Comparison of ENCODE assay signal across 8 mouse cellular contexts in genomic region chr6:145210816-145211338, GRCm38 (mm10). TPM values are rescaled to one million over a fixed set of nuclear protein-coding genes. Genes with fewer than 3 reads are reported as not detected.
A peak's percentile ranks its signal among the peaks of the same experiment; 100 is the strongest.
DNase-seq lines count a peak whose midpoint lies in the region; ATAC-seq and TF ChIP-seq lines count a peak whose summit lies in the region.

Gene Casc1 (minus strand): TSS chr6:145211005.
Gene Etfrf1 (plus strand): TSS chr6:145211134.

- peak within 1 kb of the TSS; percentile 74 for H3K4me2 ChIP-seq in forebrain, embryonic 12.5 days
- H3K4me2 ChIP-seq in heart, postnatal 0 days (ENCODE audit: low read depth, low read length) = peak within 1 kb of the TSS; percentile 63
- peak within 1 kb of the TSS; percentile 89 for H3K4me2 ChIP-seq in liver, embryonic 16.5 days (ENCODE audit: low read depth, low read length)
- peak within 1 kb of the TSS; percentile 85 for H3K4me2 ChIP-seq in neural tube, embryonic 13.5 days

- peak within 1 kb of the TSS; percentile 87 for H3K4me3 ChIP-seq in E14TG2a.4 (replicated peaks; ENCODE audit: low read length)
- peak within 1 kb of the TSS; percentile 71 for H3K4me3 ChIP-seq in forebrain, embryonic 12.5 days (replicated peaks)
- peak within 1 kb of the TSS; percentile 82 for H3K4me3 ChIP-seq in heart, postnatal 0 days (ENCODE audit: low read depth, low read length)
- peak within 1 kb of the TSS; percentile 80 for H3K4me3 ChIP-seq in liver, embryonic 16.5 days (ENCODE audit: low read depth, low read length)
- H3K4me3 ChIP-seq in neural tube, embryonic 13.5 days = peak within 1 kb of the TSS; percentile 73
- peak within 1 kb of the TSS; percentile 97 for H3K4me3 ChIP-seq in testis, adult 2 months (ENCODE audit: control insufficient read depth, low read depth, low read length)

- peak; percentile 96 for TF ChIP-seq POLR2A in testis, adult 2 months (IDR thresholded peaks at IDR 0.05; ENCODE audit: control insufficient read depth, low read depth, low read length)

- no peaks in the 10 kb centered on the region for H3K9me3 ChIP-seq in E14TG2a.4 (ENCODE audit: low read length)
- H3K9me3 ChIP-seq in forebrain, embryonic 12.5 days = no peaks in the 10 kb centered on the region
- H3K9me3 ChIP-seq in heart, postnatal 0 days (replicated peaks; ENCODE audit: control insufficient read depth, low read length) = no peaks in the 10 kb centered on the region
- H3K9me3 ChIP-seq in liver, embryonic 16.5 days (replicated peaks; ENCODE audit: control insufficient read depth, low read length) = no peaks in the 10 kb centered on the region
- H3K9me3 ChIP-seq in neural tube, embryonic 13.5 days = no peaks in the 10 kb centered on the region

- no peaks in the 10 kb centered on the region for H3K27me3 ChIP-seq in E14TG2a.4 (ENCODE audit: insufficient read depth, low read length)
- H3K27me3 ChIP-seq in forebrain, embryonic 12.5 days = no peaks in the 10 kb centered on the region
- no peaks in the 10 kb centered on the region for H3K27me3 ChIP-seq in heart, postnatal 0 days (ENCODE audit: control insufficient read depth, insufficient read depth, low read length)
- no peaks in the 10 kb centered on the region for H3K27me3 ChIP-seq in liver, embryonic 16.5 days (ENCODE audit: control insufficient read depth, insufficient read depth, low read depth, low read length)
- H3K27me3 ChIP-seq in neural tube, embryonic 13.5 days = no peaks in the 10 kb centered on the region
- no peaks in the 10 kb centered on the region for H3K27me3 ChIP-seq in testis, adult 2 months (ENCODE audit: control insufficient read depth, insufficient read depth, low read length)

- no peak for TF ChIP-seq CTCF in E14TG2a.4 (conservative IDR thresholded peaks at IDR 0.05; ENCODE audit: low read length)
- no peak for TF ChIP-seq CTCF in heart, postnatal 0 days (IDR thresholded peaks at IDR 0.05; ENCODE audit: low read depth)
- TF ChIP-seq CTCF in testis, adult 2 months (IDR thresholded peaks at IDR 0.05; ENCODE audit: control insufficient read depth, insufficient read depth, insufficient replicate concordance, low read depth, low read length) = no peak

- peaks cover 26% of the 10 kb centered on the region for H3K4me1 ChIP-seq in E14TG2a.4 (replicated peaks; ENCODE audit: low read depth, low read length)
- peaks cover 17% of the 10 kb centered on the region for H3K4me1 ChIP-seq in forebrain, embryonic 12.5 days
- H3K4me1 ChIP-seq in heart, postnatal 0 days (ENCODE audit: control insufficient read depth, insufficient read depth) = peaks cover 13% of the 10 kb centered on the region
- peaks cover 11% of the 10 kb centered on the region for H3K4me1 ChIP-seq in liver, embryonic 16.5 days (ENCODE audit: control insufficient read depth, low read depth, low read length)
- peaks cover 19% of the 10 kb centered on the region for H3K4me1 ChIP-seq in neural tube, embryonic 13.5 days (replicated peaks)
- H3K4me1 ChIP-seq in testis, adult 2 months (ENCODE audit: control insufficient read depth, insufficient read depth, low read length) = peaks cover 2% of the 10 kb centered on the region

- peak within 1 kb of the TSS; percentile 88 for H3K9ac ChIP-seq in forebrain, embryonic 12.5 days
- peak within 1 kb of the TSS; percentile 95 for H3K9ac ChIP-seq in heart, postnatal 0 days (replicated peaks; ENCODE audit: low read depth, low read length)
- H3K9ac ChIP-seq in liver, embryonic 16.5 days (ENCODE audit: low read depth, low read length) = peak within 1 kb of the TSS; percentile 89
- peak within 1 kb of the TSS; percentile 88 for H3K9ac ChIP-seq in neural tube, embryonic 13.5 days

- H3K27ac ChIP-seq in forebrain, embryonic 12.5 days = peak within 1 kb of the TSS; percentile 95
- peak within 1 kb of the TSS; percentile 100 for H3K27ac ChIP-seq in heart, postnatal 0 days (ENCODE audit: low read depth)
- H3K27ac ChIP-seq in liver, embryonic 16.5 days (ENCODE audit: low read length) = peak within 1 kb of the TSS; percentile 86
- peak within 1 kb of the TSS; percentile 95 for H3K27ac ChIP-seq in neural tube, embryonic 13.5 days (replicated peaks)
- H3K27ac ChIP-seq in testis, adult 2 months (ENCODE audit: control insufficient read depth, insufficient read depth, low read depth, low read length) = peak within 1 kb of the TSS; percentile 86

- peaks cover 24% of the 10 kb centered on the region for H3K36me3 ChIP-seq in E14TG2a.4 (ENCODE audit: insufficient read depth, low read length)
- H3K36me3 ChIP-seq in forebrain, embryonic 12.5 days (replicated peaks) = peaks cover 2% of the 10 kb centered on the region; the same call in 1 of the 2 replicates
- H3K36me3 ChIP-seq in heart, postnatal 0 days (replicated peaks; ENCODE audit: control insufficient read depth, insufficient read depth, low read length) = peaks cover 3% of the 10 kb centered on the region; the same call in 1 of the 2 replicates
- H3K36me3 ChIP-seq in liver, embryonic 16.5 days (ENCODE audit: control insufficient read depth, insufficient read depth) = peaks cover under 1% of the 10 kb centered on the region; the same call in 1 of the 2 replicates
- no peaks in the 10 kb centered on the region for H3K36me3 ChIP-seq in neural tube, embryonic 13.5 days
- no peaks in the 10 kb centered on the region for H3K36me3 ChIP-seq in testis, adult 2 months (ENCODE audit: control insufficient read depth, insufficient read depth, low read length)

- under 1% methylated on average over 36 of the region's 36 CpGs for WGBS in forebrain, embryonic 12.5 days
- WGBS in heart, postnatal 0 days = under 1% methylated on average over 35 of the region's 36 CpGs
- WGBS in liver, embryonic 16.5 days (ENCODE audit: insufficient replicate concordance) = 0% methylated on average over 36 of the region's 36 CpGs
- under 1% methylated on average over 36 of the region's 36 CpGs for WGBS in neural tube, embryonic 13.5 days

- ATAC-seq in forebrain, embryonic 12.5 days (ENCODE audit: low FRiP score) = peak; percentile 100
- ATAC-seq in heart, postnatal 0 days (ENCODE audit: insufficient read depth, low read depth) = peak; percentile 98
- ATAC-seq in liver, embryonic 16.5 days (ENCODE audit: low read depth) = peak; percentile 99
- ATAC-seq in neural tube, embryonic 13.5 days (ENCODE audit: low read depth) = peak; percentile 100

- TF ChIP-seq EP300 in heart, postnatal 0 days (IDR thresholded peaks at IDR 0.05; ENCODE audit: low read depth) = no peak

- peak; percentile 99 for DNase-seq in c-Kit-positive CD71-positive TER-119-positive erythroid progenitor cells, embryonic 14.5 days (ENCODE audit: low spot score)
- peak; percentile 100 for DNase-seq in heart, postnatal 0 days (ENCODE audit: low spot score)
- peak; percentile 99 for DNase-seq in kidney, postnatal 4 days

RNA-seq across cellular contexts. Expression of gene Casc1, which starts in this region (rescaled TPM):
- 0.82 and 0.89 TPM in 2 replicates for polyA plus RNA-seq in forebrain, embryonic 12.5 days (2016; fragmentation: Nextera tagmentation; extraction: Ambion mirVana)
- total RNA-seq in heart, postnatal 0 days (2014; rRNA removed; ENCODE audit: low replicate concordance) = 0.08 and 2.2 TPM in 2 replicates
- 0.42 and 0.51 TPM in 2 replicates for polyA plus RNA-seq in heart, postnatal 0 days (2015; fragmentation: Nextera tagmentation; extraction: Ambion mirVana)
- polyA plus RNA-seq in liver, embryonic 16.5 days (2015; fragmentation: Nextera tagmentation; extraction: Ambion mirVana) = 0.12 and 0.13 TPM in 2 replicates
- 0.60 and 0.87 TPM in 2 replicates for polyA plus RNA-seq in neural tube, embryonic 13.5 days (2015; fragmentation: Nextera tagmentation; extraction: Ambion mirVana)
- 33.6 and 37.0 TPM in 2 replicates for polyA plus RNA-seq in testis, adult 2 months (2012; rRNA removed)

RNA-seq across cellular contexts. Expression of gene Etfrf1, which starts in this region (rescaled TPM):
- polyA plus RNA-seq in forebrain, embryonic 12.5 days (2016; fragmentation: Nextera tagmentation; extraction: Ambion mirVana) = 33.8 and 34.0 TPM in 2 replicates
- 27.6 and 31.8 TPM in 2 replicates for total RNA-seq in heart, postnatal 0 days (2014; rRNA removed; ENCODE audit: low replicate concordance)
- 86.9 and 99.7 TPM in 2 replicates for polyA plus RNA-seq in heart, postnatal 0 days (2015; fragmentation: Nextera tagmentation; extraction: Ambion mirVana)
- 18.6 and 19.9 TPM in 2 replicates for polyA plus RNA-seq in liver, embryonic 16.5 days (2015; fragmentation: Nextera tagmentation; extraction: Ambion mirVana)
- polyA plus RNA-seq in neural tube, embryonic 13.5 days (2015; fragmentation: Nextera tagmentation; extraction: Ambion mirVana) = 29.0 and 29.6 TPM in 2 replicates
- 4.9 and 6.3 TPM in 2 replicates for polyA plus RNA-seq in testis, adult 2 months (2012; rRNA removed)

Comparison
In these comparisons a context has a peak if more than half of its experiments do, and no peak if none do; other contexts are left out.
1. Peak in every context shown above with its lines: DNase-seq, ATAC-seq, H3K4me3 ChIP-seq and H3K27ac ChIP-seq.
2. RNA of gene Casc1 (polyA plus RNA-seq): 33.6 to 37.0 TPM in testis, adult 2 months; 0.82 to 0.89 TPM in forebrain, embryonic 12.5 days, 0.60 to 0.87 TPM in neural tube, embryonic 13.5 days, 0.42 to 0.51 TPM in heart, postnatal 0 days and 0.12 to 0.13 TPM in liver, embryonic 16.5 days; every median in the first group is over 10 times any median in the second.